Mouse (Mus musculus) mature B cell (primary cell): ENCODE data around the gene Gm3543.
"Not testable (repeated sequence)": the region's sequence is repeated elsewhere in the genome, so short reads cannot be mapped to it uniquely, and the experiment has no call there.

Experiments used
- in situ Hi-C: fragments of 300-500 bp; cut with MboI; formaldehyde crosslinking; loops from 2 replicates; pipeline ENCODE4 v1.14.3; 2019

The Gm3543 gene

GRCm38 (mm10) chr14:41983225-41983624, at the start of gene Gm3543:
TSS of gene Gm3543 (minus strand) at chr14:41983325.
- in situ Hi-C loops, result not testable (repeated sequence)

DNA sequence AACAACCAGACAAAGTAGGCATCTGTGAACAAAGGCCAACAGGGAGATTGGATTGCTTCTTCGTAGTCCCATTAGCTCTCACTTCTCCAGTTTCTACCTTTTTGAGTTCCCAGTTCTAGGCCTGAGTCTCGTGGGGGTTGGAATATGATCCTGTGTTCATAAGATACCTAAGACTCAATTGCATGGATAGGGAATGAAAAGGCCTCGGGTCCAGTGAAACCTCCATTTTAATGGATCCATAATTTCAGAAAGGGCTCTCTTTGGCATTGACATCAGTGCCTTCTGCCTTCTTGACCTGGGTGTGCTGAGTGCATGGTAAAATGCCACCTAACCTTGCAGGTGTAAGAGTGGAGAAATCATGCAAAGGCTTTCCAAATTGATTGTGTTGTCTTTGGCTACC, 14.5 kb downstream of the Gm3543 start:
- in situ Hi-C loops, result not testable (repeated sequence)

DNA sequence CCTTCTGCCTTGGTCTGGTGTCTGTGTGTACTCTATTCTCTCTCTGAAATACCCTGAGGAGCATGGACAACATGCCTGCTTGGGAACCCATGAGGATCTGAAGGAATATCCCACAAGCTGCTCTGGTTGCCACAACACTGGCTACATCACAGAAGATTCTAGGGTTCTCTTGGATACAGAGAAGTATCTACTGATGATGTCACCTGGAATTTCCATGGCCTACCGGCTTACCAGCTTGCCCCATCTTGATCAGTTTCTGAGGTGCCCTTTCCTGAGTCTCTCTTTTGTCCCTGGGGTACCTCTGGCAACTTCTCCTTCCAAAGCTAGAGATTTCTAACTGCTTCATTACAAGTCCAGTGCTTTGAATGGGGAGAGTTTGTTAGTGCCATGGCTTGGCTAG, 15.3 kb downstream of the Gm3543 start, which contains the start of gene Gm6401:
TSS of gene Gm6401 (minus strand) at position 101 of the 400 bp plus-strand sequence.
- in situ Hi-C loops, result not testable (repeated sequence)

DNA sequence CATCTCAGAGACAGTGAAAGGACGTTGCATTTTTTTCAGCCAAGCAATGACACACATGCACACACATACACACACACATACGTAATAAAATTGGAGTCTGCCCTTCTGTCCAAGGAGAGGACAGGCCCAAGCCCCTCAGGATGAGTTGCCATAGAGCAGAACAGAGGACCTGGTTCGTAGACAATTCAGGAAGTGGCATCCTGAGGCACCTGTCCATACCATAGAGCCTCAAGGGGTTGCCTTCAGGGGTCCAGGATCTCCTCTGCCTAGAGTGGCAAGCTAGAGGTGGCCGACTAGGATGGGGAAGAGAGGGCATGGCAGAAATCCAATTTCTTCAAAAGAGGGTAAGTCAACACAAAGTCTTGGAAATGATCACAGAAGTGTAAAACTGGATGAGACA, 19.0 kb downstream of the Gm3543 start:
- in situ Hi-C loops, result not testable (repeated sequence)

DNA sequence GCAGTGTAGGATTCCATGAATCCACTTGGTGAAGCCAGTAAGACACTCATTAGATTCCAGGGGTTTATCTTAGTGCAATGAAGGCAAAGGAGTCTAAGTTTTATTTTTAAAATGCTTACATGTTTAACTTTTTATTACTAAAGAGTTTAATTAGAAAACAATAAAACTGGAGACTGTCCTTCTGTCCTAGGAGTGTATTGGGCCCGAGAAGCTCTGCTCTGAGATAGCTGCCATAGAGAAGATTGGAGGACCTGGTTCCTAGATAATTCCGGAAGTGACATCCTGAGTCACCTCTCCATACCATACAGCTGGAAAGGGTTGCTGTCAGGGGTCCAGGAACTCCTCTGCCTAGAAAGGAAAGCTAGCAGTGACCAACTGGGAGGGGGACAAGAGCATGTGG, 39.4 kb downstream of the Gm3543 start, which contains the start of gene 1700024B05Rik:
TSS of gene 1700024B05Rik (plus strand) at position 301 of the 400 bp plus-strand sequence.
- in situ Hi-C loops, result not testable (repeated sequence)
